Mouse (Mus musculus) left cerebral cortex, adult 11 months (tissue): ENCODE results near the gene Igsf21.

Experiments
- DNase-seq: peaks from one replicate; pipeline ENCODE4 v3.0.0; 2022; ENCODE audit warnings: low spot score

Gene Igsf21

DNA sequence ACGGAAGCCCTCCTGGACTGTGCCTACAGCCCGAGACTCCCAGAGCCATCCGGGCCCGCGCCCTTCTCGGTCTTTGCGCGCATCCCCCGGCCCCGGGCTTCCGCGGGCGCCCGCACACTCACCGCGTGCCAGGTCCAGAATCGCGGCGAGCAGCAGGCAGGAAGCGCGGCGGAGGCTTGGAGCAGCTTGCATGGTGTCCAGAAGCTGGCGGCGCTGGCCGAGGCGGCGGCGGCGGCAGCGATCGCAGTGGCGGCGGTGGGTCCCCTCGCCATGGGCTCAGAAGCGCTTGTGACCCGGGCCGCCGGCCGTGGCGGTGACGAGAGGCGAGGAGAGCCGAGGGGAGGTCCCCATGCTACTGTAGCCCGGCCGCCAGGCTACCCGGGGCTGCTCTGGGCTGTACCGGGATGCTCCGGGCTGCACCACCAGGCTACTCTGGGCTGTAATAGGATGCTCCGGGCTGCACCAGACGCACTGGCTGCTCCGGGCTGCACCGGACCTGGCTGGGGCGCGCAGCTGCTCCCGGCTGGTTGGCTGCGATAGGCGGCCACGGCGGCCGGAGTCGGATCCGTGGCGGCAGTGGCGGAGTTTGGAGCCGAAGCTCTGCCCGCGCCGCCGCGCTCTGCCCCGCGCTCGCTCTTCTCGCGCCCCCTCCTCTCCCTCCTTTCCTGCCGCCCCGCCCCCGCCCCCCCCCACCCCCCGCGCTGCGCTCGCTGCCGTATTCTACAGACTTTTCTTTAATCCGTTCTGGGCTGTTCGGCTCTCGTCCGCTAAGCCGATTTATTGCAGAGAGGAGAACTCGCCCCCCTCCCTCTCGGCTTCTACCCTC lies at the start of gene Igsf21:
Igsf21 (minus strand) TSS at position 605 of the 826 bp plus-strand sequence.
- DNase-seq = no peak

DNA sequence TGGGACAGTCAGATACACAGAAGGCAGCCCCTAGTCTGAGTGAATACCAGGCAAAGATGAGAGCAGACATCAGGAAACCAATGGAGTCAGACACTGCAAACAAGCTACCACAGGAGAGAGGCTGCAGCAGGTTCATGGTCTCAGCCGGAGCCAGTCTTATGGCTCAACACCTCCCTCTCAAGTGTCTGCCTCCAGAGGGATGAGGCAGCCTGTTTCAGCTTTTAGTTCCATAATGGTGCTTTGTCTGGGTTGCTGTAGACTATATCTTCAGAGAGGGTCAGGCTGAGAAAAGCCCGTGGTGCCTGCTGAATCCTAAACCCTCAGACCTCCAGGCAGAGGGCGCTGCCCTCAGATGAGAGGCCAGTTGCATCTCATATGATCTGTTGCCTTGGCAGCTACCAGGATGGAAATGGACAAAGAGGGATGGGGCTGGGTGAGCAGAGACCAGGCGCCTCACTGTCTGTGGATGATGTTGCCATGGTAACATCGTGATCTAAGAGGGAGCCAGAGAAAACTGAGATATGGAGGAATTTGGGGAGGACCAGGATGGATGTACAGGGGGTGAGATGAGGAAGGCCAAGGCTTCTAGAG lies 39.2 kb upstream of the Igsf21 start:
- peak; percentile 43 for DNase-seq

- no peak for DNase-seq
Measured at GRCm38 (mm10) chr4:140283398-140283797, 36.8 kb upstream of the Igsf21 start.

- peak; percentile 22 for DNase-seq
Measured at GRCm38 (mm10) chr4:140278269-140278668, 31.7 kb upstream of the Igsf21 start.

DNA sequence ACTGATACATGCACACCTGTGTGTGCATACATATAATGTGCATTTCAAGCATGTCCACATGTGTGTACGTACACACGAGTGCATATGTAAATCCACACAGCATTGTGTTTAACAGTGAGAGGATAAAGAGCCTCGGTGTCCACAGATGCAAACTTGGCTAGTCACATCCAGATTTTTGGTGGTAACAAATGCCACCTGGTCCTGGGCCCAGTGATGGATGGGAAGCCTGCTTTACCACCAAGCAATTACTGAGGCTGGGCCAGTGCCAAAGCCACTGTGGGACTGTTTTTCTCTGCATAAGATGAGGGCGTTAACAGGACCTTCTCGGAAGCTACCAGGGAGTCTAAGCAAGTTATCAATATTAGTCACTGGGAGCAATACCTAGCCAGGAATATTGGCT lies 25.3 kb upstream of the Igsf21 start:
- DNase-seq = no peak

- DNase-seq = no peak
Measured at GRCm38 (mm10) chr4:140270451-140270850, 23.9 kb upstream of the Igsf21 start.

DNA sequence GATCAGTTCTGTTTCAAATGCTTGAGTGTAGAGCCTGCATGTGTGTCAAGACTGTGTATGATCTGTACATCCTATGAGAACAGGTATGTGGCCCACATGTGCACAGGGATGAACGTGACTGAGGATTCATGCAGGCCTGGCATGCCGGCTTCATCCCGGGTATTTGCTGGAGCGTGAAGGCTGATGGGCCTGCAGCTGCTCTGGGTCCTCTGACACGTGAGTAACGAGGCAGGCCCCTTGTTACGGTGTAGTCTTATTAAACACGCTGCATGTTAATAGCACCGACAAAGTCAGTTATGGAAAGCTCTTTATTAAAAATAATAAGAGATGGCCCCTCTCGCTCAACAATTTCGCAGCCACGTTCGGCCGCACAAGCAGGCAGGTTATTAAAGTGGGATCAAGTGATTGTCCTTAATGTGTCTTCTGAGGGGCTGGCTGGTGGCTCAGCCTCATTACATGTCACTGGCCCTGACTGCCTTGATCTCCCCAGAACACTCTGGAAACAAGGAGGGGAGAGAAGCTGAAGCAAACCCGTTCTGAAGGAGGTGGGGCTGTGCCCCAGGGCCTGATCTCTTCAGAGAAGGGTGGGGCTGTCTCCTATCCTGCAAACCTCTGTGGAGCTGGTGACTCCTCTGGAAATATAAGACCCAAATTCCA lies 22.7 kb upstream of the Igsf21 start:
- DNase-seq = no peak

DNA sequence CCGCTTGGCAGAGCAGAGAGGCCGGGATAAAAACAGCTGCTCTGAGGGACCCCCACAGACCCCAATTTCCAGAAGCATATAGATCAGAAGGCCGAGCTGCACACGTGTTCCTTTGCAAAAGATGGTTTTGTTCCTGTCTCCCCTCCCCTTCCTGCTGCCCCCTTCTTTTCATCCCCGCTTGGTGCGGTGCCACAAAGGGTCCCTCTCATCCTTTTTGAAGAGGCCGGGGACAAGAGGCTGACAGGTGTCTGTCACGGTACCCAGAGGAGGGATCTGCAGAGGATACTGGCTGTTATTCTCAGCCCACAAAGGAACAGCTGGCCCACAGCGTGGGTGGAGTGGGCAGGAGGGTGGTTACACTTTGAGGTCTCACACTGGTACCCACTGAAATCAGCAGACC lies 21.3 kb upstream of the Igsf21 start:
- DNase-seq = no peak

- no peak for DNase-seq
Measured at GRCm38 (mm10) chr4:140267086-140267485, 20.5 kb upstream of the Igsf21 start.

DNA sequence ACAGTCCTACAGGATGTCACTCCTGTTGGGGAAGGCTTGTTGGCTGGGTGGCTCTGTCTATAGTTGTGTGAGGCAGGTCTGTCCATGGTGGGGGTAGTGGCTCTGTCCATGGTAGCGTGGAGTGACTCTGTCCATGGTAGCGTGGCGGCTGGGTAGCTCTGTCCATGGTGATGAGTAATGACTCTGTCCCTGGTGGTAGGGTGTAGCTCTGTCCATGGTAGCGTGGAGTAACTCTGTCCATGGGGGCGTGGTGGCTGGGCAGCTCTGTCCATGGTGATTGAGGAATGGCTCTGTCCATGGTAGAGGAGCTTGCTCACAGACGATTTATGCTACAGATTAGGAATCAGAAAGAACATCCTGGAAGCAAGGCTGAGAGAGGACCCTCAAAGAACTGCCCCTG lies 12.4 kb upstream of the Igsf21 start:
- no peak for DNase-seq

DNA sequence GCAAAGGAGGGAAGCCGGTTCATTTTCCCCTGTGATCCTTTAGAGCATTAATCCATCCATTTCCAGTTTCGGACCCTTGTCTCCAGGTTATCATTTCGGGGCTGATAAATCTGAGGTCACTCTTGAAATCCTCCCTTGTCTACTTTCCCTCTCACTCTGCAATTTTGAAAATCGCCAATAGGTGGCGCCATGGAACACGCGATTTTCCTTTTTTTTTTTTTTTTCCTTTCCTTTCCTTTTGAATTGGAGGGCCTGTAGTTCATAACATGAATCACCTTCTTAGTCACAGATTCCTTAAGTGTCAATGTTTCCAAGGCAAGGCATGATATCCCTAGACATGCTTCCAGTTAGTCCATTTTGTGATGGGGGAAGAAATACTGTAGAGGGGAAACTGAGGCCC lies 5.8 kb upstream of the Igsf21 start:
- no peak for DNase-seq

DNA sequence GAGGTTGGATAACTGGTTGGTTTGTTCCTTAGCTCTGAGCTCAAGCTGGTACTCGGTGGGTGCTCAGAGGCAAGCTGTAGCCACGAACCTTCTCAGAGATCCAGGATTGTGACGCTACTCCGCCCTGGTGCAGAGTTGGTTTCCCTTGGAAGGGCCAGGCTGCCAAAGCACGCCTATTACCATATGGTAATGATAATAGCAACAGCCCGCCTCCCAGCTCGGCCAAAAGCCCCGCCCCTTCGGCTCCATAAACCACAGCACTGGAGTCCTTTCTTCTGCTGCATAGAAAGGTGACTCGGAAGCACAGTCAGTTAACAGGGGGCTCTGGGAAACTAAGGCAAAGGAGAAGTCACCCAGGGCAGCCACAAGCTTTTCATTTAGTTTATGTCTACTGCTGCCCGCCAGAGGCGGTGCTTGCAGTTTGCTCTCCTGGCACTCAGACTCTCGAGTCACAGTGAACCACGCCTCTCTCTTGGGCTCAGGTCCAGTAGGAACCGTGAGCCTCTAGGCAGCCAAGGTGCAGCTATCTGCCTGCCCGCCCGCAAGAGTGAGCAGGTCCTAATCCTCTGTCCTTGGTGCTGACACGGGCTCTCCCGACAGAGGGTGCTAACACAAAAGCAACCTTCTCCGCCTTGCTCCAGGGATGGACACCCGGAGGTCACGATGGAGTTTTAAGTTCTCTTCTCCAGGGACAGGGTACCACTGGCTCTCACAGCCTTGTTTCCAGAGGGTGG lies 2.6 kb upstream of the Igsf21 start:
- no peak for DNase-seq

DNA sequence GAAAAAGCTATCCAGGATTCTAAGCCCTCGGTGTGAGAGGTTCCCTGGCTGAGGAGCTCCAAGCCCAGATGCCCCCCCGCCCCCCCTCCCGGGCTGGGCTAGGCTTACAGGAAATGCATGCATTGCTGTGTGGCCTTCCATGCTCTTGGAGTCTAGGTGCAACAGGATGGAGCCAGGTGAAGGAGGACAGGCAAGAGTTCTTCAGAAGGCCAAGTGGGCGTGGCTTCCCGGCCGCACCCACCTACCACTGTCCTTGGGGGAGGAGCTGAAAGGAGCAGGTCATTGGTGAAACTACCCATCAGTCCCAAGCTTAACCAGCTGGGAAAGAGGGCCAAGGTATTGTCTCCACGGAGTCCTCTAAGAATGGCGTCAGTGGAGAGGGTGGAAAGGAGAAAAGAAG lies 1.8 kb upstream of the Igsf21 start:
- no peak for DNase-seq

DNA sequence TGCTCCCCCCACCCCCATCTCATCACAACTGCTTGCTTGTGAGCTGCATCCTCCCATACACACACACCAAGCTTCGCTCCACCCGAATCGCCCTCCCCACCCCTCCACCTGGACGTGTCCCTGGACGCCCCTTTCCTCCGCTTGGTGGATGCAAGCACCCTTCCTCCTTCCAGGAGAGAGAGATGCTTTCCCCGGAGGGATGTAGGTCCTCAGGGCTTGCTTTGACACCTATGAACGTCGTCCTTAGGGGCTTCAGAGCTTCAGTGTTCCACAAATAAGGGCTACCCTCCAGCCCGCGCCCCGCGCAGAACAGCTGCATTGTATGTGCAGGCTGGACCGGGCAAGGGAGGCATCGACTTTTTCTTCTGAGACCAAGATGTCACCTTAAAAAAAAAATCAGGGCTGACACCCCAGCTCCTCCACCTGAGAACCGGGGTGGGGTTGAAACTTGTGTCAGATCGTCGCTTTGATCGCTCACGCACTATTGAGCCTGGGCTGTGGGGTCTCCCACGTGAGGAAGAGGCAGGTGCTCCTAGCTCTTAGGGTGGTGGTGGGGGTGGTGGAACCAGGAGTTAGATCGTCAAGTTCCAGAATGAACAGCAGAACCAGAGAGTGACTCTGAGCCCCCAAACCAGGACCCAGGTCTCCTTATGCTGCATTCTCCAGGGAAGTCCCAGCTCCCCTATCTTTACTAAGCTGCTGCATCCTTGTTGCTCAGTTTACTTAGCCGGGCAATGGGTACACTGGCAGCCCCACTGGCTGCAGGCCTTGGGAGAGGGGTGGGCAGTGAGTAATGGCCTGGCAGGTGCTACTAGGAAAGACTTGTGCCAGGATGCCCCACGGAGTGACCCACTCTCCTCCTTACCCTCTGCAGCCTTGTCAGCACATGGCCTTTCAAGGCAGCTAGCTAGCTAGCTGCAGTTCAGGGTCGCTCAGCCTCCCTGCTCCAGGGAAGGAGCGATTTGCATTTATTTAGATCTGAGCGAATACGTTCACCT lies 721 bp upstream of the Igsf21 start:
- no peak for DNase-seq

DNA sequence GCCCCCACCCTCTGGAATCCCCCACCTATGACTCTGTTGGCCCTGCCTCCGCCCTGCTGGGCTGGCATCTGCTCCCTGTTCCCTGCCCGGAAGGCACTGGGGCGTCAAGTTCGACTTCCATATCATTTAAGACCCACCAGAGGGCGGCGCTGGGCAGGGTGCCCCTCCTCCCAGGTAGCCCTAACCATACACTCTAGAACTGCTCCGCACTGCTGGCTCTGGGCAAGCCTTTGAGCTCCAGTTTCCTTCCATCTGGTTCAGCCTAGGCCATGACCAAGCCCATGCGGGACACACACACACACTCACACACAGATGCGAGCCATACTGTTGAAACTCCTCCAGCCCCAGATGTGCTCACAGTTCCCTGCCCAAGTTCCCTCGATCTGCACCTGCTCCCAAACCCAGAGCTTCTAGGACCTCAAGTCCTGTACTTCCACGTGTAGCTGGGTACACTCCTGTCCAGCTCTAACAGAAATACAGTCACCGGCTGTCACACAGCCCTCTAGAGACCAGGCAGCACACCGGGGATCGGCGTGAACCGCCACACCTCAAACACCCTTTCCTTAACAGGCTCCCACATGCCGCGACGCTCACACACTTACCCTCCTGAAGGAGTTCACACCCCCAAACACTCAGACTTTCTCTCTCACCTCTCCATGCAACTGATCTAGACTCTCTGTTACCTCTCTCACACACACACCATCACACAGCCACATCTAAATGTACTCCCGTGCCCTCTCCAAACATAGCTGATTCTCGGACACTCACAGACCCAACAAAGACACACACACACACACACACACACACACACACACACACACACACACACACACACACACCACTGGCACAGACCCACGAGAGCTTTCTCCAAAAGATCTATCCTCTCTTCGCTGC lies 1.1 kb downstream of the Igsf21 start:
- DNase-seq = no peak

DNA sequence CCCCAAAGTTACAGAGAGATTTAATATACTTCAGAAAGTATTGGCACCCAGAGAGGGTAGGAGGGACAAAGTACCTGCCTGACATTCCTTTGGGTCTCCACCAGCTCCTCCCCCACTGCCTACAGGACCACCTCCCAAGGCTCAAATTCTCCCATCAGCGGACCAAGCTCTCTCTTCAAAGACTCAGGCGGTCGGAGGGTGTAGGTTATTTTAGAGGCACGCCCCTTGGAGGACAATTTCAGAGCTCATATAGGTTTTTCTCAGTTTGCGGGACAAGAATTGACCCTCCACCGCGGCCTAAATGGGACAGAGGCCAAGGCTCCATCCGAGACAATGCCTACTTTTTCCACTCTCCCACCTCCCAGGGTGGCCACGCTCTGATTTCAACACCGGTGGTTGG lies 1.7 kb downstream of the Igsf21 start:
- no peak for DNase-seq

GRCm38 (mm10) chr4:140244161-140244813 lies 2.3 kb downstream of the Igsf21 start:
- DNase-seq = no peak

- DNase-seq = no peak
Measured at GRCm38 (mm10) chr4:140243231-140243630, 3.4 kb downstream of the Igsf21 start.

DNA sequence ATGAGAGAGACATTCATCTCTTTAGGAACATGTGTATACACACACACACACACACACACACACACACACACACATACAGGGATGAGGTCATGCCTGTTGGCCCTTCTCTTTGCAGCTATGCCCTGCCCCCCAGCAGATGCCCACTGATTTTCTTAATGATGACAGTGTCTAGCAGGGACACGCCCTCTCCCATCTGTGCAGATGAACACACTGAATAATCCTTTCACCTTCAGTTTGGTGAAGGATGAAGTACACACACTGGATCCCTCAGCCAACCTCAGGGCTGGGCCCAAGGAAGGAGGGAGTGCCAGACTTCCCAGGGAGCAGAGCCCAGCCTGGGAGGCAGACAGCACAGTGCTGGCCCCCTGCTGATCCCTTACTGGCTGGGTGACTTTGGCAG lies 4.3 kb downstream of the Igsf21 start:
- no peak for DNase-seq

GRCm38 (mm10) chr4:140237305-140237741 lies 9.3 kb downstream of the Igsf21 start:
- no peak for DNase-seq
